Mouse (Mus musculus): ENCODE results near the gene Sorbs1. TPM values are rescaled to one million over a fixed set of nuclear protein-coding genes. Genes with fewer than 3 reads are reported as not detected.

Sorbs1 gene
- total RNA-seq, 1 experiment = 18.0 TPM

GRCm38 (mm10) chr19:40512500-40513421, 818 bp downstream of the Sorbs1 start:
- in situ Hi-C loops (cut with MboI; ENCODE audit: low sequenced_read_pairs in 2 of 2, unreplicated experiment in 2 of 2) = no loop called here
- DNase-seq (ENCODE audit: low read depth, low spot score) = no peak
- H3K9ac ChIP-seq (ENCODE audit: insufficient read depth, low read depth, low read length, poor library complexity, severe bottlenecking) = peak overlapping the region; percentile 74
- TF ChIP-seq ZNF384 (IDR thresholded peaks at IDR 0.05; ENCODE audit: low read depth, low read length) = no peak
- no peak for TF ChIP-seq MAFK (IDR thresholded peaks at IDR 0.05; ENCODE audit: insufficient read depth, low read depth, low read length)
- TF ChIP-seq HCFC1 (IDR thresholded peaks at IDR 0.05; ENCODE audit: borderline replicate concordance, insufficient read depth, low read length) = no peak
- no peak for TF ChIP-seq ZC3H11A (IDR thresholded peaks at IDR 0.05; ENCODE audit: borderline replicate concordance, low read depth, low read length)
- TF ChIP-seq CHD2 (IDR thresholded peaks at IDR 0.05; ENCODE audit: low read depth, low read length) = no peak
- no peak overlapping the region for H3K27ac ChIP-seq (ENCODE audit: insufficient read depth, low read depth, low read length, poor library complexity, severe bottlenecking)
- peak overlapping the region; percentile 77 to 98 for H3K4me3 ChIP-seq (ENCODE audit: insufficient read depth in 1 of 2, low read depth in 1 of 2, low read length in 2 of 2, poor library complexity in 1 of 2, severe bottlenecking in 1 of 2)
- H3K9me3 ChIP-seq (ENCODE audit: control insufficient read depth, insufficient read depth, low read depth, low read length) = no peaks in the 10 kb centered on the region
- no peaks in the 10 kb centered on the region for H3K36me3 ChIP-seq (ENCODE audit: control insufficient read depth, insufficient read depth, low read length, poor library complexity, severe bottlenecking)
- H3K4me1 ChIP-seq (ENCODE audit: control insufficient read depth in 2 of 2, insufficient read depth in 2 of 2, low read length in 2 of 2, poor library complexity in 1 of 2) = peaks cover 0 to 16% of the 10 kb centered on the region in 2 experiments; a peak in 2 of 4 replicates

DNA sequence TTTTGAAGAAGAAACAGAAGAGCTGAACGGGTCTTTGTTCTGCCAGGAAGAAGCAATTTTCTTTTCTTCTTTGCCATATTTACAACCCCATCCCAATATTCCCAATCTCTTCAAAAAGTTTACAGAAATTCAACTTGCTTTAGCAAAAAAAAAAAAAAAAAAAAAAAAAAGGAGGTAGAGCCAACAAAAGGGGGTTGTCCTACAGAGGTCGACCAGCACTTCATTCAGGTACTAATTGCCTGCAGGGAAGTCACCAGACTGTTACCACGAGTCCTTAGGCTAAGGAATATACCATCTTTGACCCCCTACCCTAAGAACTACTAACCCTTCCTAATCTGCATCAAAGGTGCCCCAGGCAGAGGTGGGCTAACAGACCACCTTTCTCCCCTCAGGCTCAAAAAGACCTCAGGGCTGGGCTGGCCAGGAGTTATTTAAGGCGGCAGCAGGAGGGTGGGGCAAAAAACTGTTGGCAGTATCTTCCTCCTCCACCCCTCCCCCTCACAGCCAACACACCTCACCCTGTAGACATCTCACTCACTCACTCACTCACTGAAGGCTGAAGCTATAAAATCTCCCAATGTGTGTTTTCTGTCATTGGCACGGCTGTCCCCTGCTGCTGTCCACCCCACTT, 1.8 kb downstream of the Sorbs1 start:
- in situ Hi-C loops (cut with MboI; ENCODE audit: low sequenced_read_pairs in 2 of 2, unreplicated experiment in 2 of 2) = no loop called here
- no peak overlapping the region for H3K9ac ChIP-seq (ENCODE audit: insufficient read depth, low read depth, low read length, poor library complexity, severe bottlenecking)
- no peak overlapping the region for H3K27ac ChIP-seq (ENCODE audit: insufficient read depth, low read depth, low read length, poor library complexity, severe bottlenecking)
- H3K4me3 ChIP-seq (ENCODE audit: insufficient read depth in 1 of 2, low read depth in 1 of 2, low read length in 2 of 2, poor library complexity in 1 of 2, severe bottlenecking in 1 of 2) = peak overlapping the region in 1 of 2 experiments; percentile 98; a peak in 1 of 4 replicates
- no peak for TF ChIP-seq ZC3H11A (IDR thresholded peaks at IDR 0.05; ENCODE audit: borderline replicate concordance, low read depth, low read length)
- TF ChIP-seq MAFK (IDR thresholded peaks at IDR 0.05; ENCODE audit: insufficient read depth, low read depth, low read length) = no peak
- TF ChIP-seq HCFC1 (IDR thresholded peaks at IDR 0.05; ENCODE audit: borderline replicate concordance, insufficient read depth, low read length) = no peak
- peak; percentile 75; the same call in 1 of the 2 replicates for TF ChIP-seq ZNF384 (IDR thresholded peaks at IDR 0.05; ENCODE audit: low read depth, low read length)
- no peaks in the 10 kb centered on the region for H3K36me3 ChIP-seq (ENCODE audit: control insufficient read depth, insufficient read depth, low read length, poor library complexity, severe bottlenecking)
- no peaks in the 10 kb centered on the region for H3K9me3 ChIP-seq (ENCODE audit: control insufficient read depth, insufficient read depth, low read depth, low read length)
- H3K4me1 ChIP-seq (ENCODE audit: control insufficient read depth in 2 of 2, insufficient read depth in 2 of 2, low read length in 2 of 2, poor library complexity in 1 of 2) = peaks cover 0 to 16% of the 10 kb centered on the region in 2 experiments; a peak in 2 of 4 replicates
- peak; percentile 41 for DNase-seq (ENCODE audit: low read depth, low spot score)

- no peak overlapping the region for H3K27ac ChIP-seq (ENCODE audit: insufficient read depth, low read depth, low read length, poor library complexity, severe bottlenecking)
- no peak for TF ChIP-seq ZC3H11A (IDR thresholded peaks at IDR 0.05; ENCODE audit: borderline replicate concordance, low read depth, low read length)
- TF ChIP-seq CHD2 (IDR thresholded peaks at IDR 0.05; ENCODE audit: low read depth, low read length) = no peak
- TF ChIP-seq HCFC1 (IDR thresholded peaks at IDR 0.05; ENCODE audit: borderline replicate concordance, insufficient read depth, low read length) = no peak
- no peak for TF ChIP-seq ZNF384 (IDR thresholded peaks at IDR 0.05; ENCODE audit: low read depth, low read length)
- no peak for TF ChIP-seq MAFK (IDR thresholded peaks at IDR 0.05; ENCODE audit: insufficient read depth, low read depth, low read length)
These were observed 2.5 kb downstream of the Sorbs1 start for GRCm38 (mm10) chr19:40511100-40511439.

DNA sequence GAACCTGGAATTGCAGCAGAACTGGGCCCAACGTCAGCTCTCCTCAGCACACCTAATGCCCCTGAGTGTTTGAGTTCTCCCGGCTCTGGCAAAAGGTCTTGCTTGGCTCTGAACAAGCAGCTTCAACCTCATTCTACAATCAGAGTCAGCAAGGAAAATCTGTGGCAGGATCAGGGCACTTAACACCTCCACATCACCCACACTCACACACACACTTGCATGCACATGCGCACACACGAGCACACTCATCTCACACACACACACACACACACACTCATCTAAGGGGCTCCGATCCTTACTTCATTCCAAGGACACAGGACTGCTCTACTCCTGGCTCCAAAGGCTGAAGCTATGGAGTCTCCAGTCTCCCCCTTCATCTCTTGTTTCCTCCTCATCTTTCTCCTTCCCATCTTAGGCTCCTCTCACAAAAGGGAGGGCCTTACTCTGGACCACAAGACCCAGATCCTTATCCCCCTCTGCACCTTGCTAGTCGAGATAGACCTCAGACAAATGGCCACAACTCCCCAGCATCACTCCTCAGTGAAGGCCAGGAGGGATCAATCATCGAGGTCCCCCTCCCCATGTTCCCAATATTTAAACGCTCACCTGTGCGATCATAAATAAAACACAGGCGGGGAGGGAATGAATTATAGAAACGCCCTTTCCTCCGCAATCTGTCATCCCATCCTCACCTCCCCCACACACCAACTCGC, 3.0 kb downstream of the Sorbs1 start:
- H3K9ac ChIP-seq (ENCODE audit: insufficient read depth, low read depth, low read length, poor library complexity, severe bottlenecking) = no peak overlapping the region
- no peak overlapping the region for H3K4me3 ChIP-seq (ENCODE audit: insufficient read depth in 1 of 2, low read depth in 1 of 2, low read length in 2 of 2, poor library complexity in 1 of 2, severe bottlenecking in 1 of 2)
- in situ Hi-C loops (cut with MboI; ENCODE audit: low sequenced_read_pairs in 2 of 2, unreplicated experiment in 2 of 2) = no loop called here
- no peak overlapping the region for H3K27ac ChIP-seq (ENCODE audit: insufficient read depth, low read depth, low read length, poor library complexity, severe bottlenecking)
- peaks cover 0 to 16% of the 10 kb centered on the region in 2 experiments; a peak in 2 of 4 replicates for H3K4me1 ChIP-seq (ENCODE audit: control insufficient read depth in 2 of 2, insufficient read depth in 2 of 2, low read length in 2 of 2, poor library complexity in 1 of 2)
- H3K36me3 ChIP-seq (ENCODE audit: control insufficient read depth, insufficient read depth, low read length, poor library complexity, severe bottlenecking) = no peaks in the 10 kb centered on the region
- no peaks in the 10 kb centered on the region for H3K9me3 ChIP-seq (ENCODE audit: control insufficient read depth, insufficient read depth, low read depth, low read length)
- no peak for DNase-seq (ENCODE audit: low read depth, low spot score)
- no peak for TF ChIP-seq ZNF384 (IDR thresholded peaks at IDR 0.05; ENCODE audit: low read depth, low read length)
- TF ChIP-seq CHD2 (IDR thresholded peaks at IDR 0.05; ENCODE audit: low read depth, low read length) = no peak
- TF ChIP-seq HCFC1 (IDR thresholded peaks at IDR 0.05; ENCODE audit: borderline replicate concordance, insufficient read depth, low read length) = no peak
- TF ChIP-seq MAFK (IDR thresholded peaks at IDR 0.05; ENCODE audit: insufficient read depth, low read depth, low read length) = no peak
- TF ChIP-seq ZC3H11A (IDR thresholded peaks at IDR 0.05; ENCODE audit: borderline replicate concordance, low read depth, low read length) = no peak

More at GRCm38 (mm10) chr19:40511100-40511439, 2.5 kb downstream of the Sorbs1 start:
- no peaks in the 10 kb centered on the region for H3K9me3 ChIP-seq (ENCODE audit: control insufficient read depth, insufficient read depth, low read depth, low read length)
- no peaks in the 10 kb centered on the region for H3K36me3 ChIP-seq (ENCODE audit: control insufficient read depth, insufficient read depth, low read length, poor library complexity, severe bottlenecking)
- no peak for DNase-seq (ENCODE audit: low read depth, low spot score)
- in situ Hi-C loops (cut with MboI; ENCODE audit: low sequenced_read_pairs in 2 of 2, unreplicated experiment in 2 of 2) = no loop called here
- H3K4me3 ChIP-seq (ENCODE audit: insufficient read depth in 1 of 2, low read depth in 1 of 2, low read length in 2 of 2, poor library complexity in 1 of 2, severe bottlenecking in 1 of 2) = no peak overlapping the region
- no peak overlapping the region for H3K9ac ChIP-seq (ENCODE audit: insufficient read depth, low read depth, low read length, poor library complexity, severe bottlenecking)
- peaks cover 0 to 16% of the 10 kb centered on the region in 2 experiments; a peak in 2 of 4 replicates for H3K4me1 ChIP-seq (ENCODE audit: control insufficient read depth in 2 of 2, insufficient read depth in 2 of 2, low read length in 2 of 2, poor library complexity in 1 of 2)

All from ES-E14 (cell line).